Mouse (Mus musculus) neural tube, embryonic 12.5 days (tissue): ENCODE results near the gene Flt3l. TPM values are rescaled to one million over a fixed set of nuclear protein-coding genes. Genes with fewer than 3 reads are reported as not detected.
"Not testable (repeated sequence)": the region's sequence is repeated elsewhere in the genome, so short reads cannot be mapped to it uniquely, and the experiment has no call there.

Experiments
- ATAC-seq: fragments of 200-750 bp; cut with Nextera tagmentation; 2 replicates; pipeline ENCODE4 v1.8.0; 2017; ENCODE audit warnings: low read depth, mild to moderate bottlenecking, moderate TSS enrichment, moderate library complexity; ENCODE audit not compliant: low FRiP score
- H3K27ac ChIP-seq: fragments of 300-500 bp; sonication (generic); 2 replicates; pipeline ENCODE4 v1.5.1; 2016
- H3K27me3 ChIP-seq: fragments of 300-500 bp; sonication (generic); replicated peaks from 2 replicates; pipeline ENCODE4 v1.6.1; 2016; ENCODE audit warnings: mild to moderate bottlenecking
- H3K36me3 ChIP-seq: fragments of 300-500 bp; sonication (generic); 2 replicates; pipeline ENCODE4 v1.6.1; 2016; ENCODE audit warnings: mild to moderate bottlenecking
- H3K4me1 ChIP-seq: fragments of 300-500 bp; sonication (generic); 2 replicates; pipeline ENCODE4 v1.6.1; 2016
- H3K4me2 ChIP-seq: fragments of 300-500 bp; sonication (generic); replicated peaks from 2 replicates; pipeline ENCODE4 v1.6.1; 2016; ENCODE audit warnings: mild to moderate bottlenecking
- H3K4me3 ChIP-seq: fragments of 300-500 bp; sonication (generic); 2 replicates; pipeline ENCODE4 v1.5.1; 2016
- H3K9ac ChIP-seq: fragments of 300-500 bp; sonication (generic); 2 replicates; pipeline ENCODE4 v1.6.1; 2016; ENCODE audit warnings: mild to moderate bottlenecking
- H3K9me3 ChIP-seq: fragments of 300-500 bp; sonication (generic); 2 replicates; pipeline ENCODE4 v1.6.1; 2016; ENCODE audit warnings: mild to moderate bottlenecking
- WGBS: fragments of 180-500 bp; shearing (Covaris S2); methylation state at CpG from one replicate; pipeline ENCODE4 v1.1.7; 2016; 5-methylcytosine and 5-hydroxymethylcytosine counted together
- polyA plus RNA-seq: library from polyadenylated mRNA; unstranded; fragments of >200 nt; fragmentation: Nextera tagmentation; extraction: Ambion mirVana; gene quantifications from 2 replicates; pipeline ENCODE4 v1.2.1, GENCODE M21; 2016

Flt3l gene
- polyA plus RNA-seq, 1 experiment from 2014 or later, result 1.3 TPM

- not testable (repeated sequence) for H3K4me3 ChIP-seq, H3K9ac ChIP-seq, H3K9me3 ChIP-seq, ATAC-seq, H3K4me1 ChIP-seq, H3K36me3 ChIP-seq, H3K4me2 ChIP-seq, H3K27ac ChIP-seq, H3K27me3 ChIP-seq
- WGBS, result 93% methylated on average over 2 of the region's 2 CpGs
Observed at GRCm38 (mm10) chr7:45153052-45153451, 16.8 kb upstream of the Flt3l start.

DNA sequence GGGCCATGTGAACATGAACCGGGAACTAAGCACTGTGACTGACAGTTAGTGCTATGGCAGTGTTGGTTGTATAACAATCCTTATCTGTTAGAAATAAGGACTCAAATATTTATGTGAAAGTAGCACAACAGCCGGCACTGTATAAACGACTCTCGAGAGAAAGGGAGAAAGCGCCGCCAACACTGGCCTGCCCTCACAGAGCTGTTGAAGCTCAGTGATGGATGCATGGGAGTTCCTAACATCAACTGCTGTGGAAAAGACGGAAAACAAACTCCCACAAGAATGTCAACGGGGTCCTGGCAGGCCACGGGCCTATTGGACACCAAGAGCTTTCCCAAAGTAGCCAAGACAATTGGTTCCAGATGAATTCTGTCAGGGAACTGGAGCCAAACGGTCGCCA, 15.1 kb upstream of the Flt3l start:
- no peaks in the 10 kb centered on the region for H3K27me3 ChIP-seq
- H3K4me1 ChIP-seq, result peaks cover 9% of the 10 kb centered on the region
- H3K9ac ChIP-seq, result no peak overlapping the region
- no peak overlapping the region for H3K27ac ChIP-seq
- no peak for ATAC-seq
- no peak overlapping the region for H3K4me2 ChIP-seq
- no peak overlapping the region for H3K4me3 ChIP-seq
- no peaks in the 10 kb centered on the region for H3K9me3 ChIP-seq
- 59% methylated on average over 11 of the region's 11 CpGs for WGBS
- H3K36me3 ChIP-seq, result peaks cover 14% of the 10 kb centered on the region; the same call in 1 of the 2 replicates

- H3K4me2 ChIP-seq, result no peak overlapping the region
- H3K36me3 ChIP-seq, result peaks cover 21% of the 10 kb centered on the region
- H3K9ac ChIP-seq, result no peak overlapping the region
- no peak overlapping the region for H3K27ac ChIP-seq
- 74% methylated on average over 4 of the region's 4 CpGs for WGBS
- H3K4me3 ChIP-seq, result no peak overlapping the region
- H3K9me3 ChIP-seq, result no peaks in the 10 kb centered on the region
- peaks cover 9% of the 10 kb centered on the region for H3K4me1 ChIP-seq
- H3K27me3 ChIP-seq, result no peaks in the 10 kb centered on the region
- no peak for ATAC-seq
Observed at GRCm38 (mm10) chr7:45150321-45150720, 14.1 kb upstream of the Flt3l start.

- H3K27ac ChIP-seq, result no peak overlapping the region
- no peak overlapping the region for H3K4me3 ChIP-seq
- H3K9me3 ChIP-seq, result no peaks in the 10 kb centered on the region
- no peaks in the 10 kb centered on the region for H3K27me3 ChIP-seq
- WGBS, result 38% methylated on average over 6 of the region's 6 CpGs
- H3K9ac ChIP-seq, result no peak overlapping the region
- no peak for ATAC-seq
- peaks cover 28% of the 10 kb centered on the region for H3K36me3 ChIP-seq
- peaks cover 5% of the 10 kb centered on the region for H3K4me1 ChIP-seq
- no peak overlapping the region for H3K4me2 ChIP-seq
Observed at GRCm38 (mm10) chr7:45149545-45149944, 13.3 kb upstream of the Flt3l start.

DNA sequence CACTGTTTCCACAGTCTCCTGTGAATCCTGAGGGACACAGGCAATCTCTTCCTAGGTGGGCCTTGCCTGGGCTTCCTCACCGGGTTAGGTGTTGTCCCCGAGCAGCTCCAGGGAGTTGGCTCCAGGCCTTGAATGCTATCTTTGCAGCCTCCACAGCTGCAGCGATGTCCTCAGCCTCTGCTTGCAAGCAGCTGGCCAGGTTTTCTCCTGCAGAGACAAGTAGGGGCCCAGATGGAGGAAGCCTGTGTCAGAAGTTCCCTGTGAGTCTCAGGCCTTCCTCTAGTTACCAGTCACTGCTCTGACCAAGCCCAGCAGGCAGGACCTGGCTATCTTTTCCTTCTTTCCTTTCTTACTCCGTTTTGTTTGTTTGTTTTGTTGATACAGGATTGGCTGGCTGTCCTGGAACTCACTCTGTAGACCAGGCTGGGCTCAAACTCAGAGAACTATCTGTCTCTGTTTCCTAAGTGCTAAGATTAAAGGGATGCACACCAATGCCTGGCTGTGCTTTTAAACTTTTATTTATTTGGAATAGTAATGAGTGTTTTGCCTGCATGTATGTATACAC, 12.4 kb upstream of the Flt3l start:
- Histone ChIP-seq H3K9me3 (no peaks in the 10 kb centered on the region), H3K4me2 (no peak overlapping the region), H3K4me3 (no peak overlapping the region), H3K9ac (no peak overlapping the region), H3K27me3 (no peaks in the 10 kb centered on the region), H3K36me3 (peaks cover 35% of the 10 kb centered on the region), H3K27ac (no peak overlapping the region), H3K4me1 (peaks cover 3% of the 10 kb centered on the region)
- no peak for ATAC-seq
- 73% methylated on average over 4 of the region's 4 CpGs for WGBS

DNA sequence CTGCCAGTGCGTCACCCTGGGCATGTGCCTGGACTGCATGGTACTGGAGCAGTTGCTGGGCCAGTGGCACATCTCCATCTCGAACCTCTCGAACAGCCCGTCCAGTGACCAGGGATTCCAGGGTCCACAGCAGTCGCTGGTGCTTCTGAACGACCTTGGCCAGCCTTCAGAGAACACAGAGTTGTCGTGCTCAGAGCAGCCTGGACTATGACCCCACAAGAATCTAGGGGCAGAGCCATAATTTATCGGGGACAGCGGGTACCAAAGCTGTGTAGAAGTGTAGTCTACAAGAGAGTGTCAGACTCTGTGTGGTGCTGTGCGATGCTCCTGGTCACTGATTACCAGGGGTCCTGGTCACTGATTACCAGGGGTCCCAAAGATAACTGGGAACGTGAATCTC, 11.7 kb upstream of the Flt3l start:
- no peak for ATAC-seq
- H3K4me2 ChIP-seq, result no peak overlapping the region
- no peaks in the 10 kb centered on the region for H3K9me3 ChIP-seq
- no peak overlapping the region for H3K9ac ChIP-seq
- no peak overlapping the region for H3K4me3 ChIP-seq
- peaks cover 42% of the 10 kb centered on the region for H3K36me3 ChIP-seq
- no peaks in the 10 kb centered on the region for H3K4me1 ChIP-seq
- no peaks in the 10 kb centered on the region for H3K27me3 ChIP-seq
- 91% methylated on average over 11 of the region's 11 CpGs for WGBS
- no peak overlapping the region for H3K27ac ChIP-seq

GRCm38 (mm10) chr7:45147267-45147666, 11.0 kb upstream of the Flt3l start:
- Histone ChIP-seq H3K9me3 (no peaks in the 10 kb centered on the region), H3K27me3 (no peaks in the 10 kb centered on the region), H3K4me1 (no peaks in the 10 kb centered on the region), H3K4me2 (no peak overlapping the region), H3K27ac (no peak overlapping the region), H3K36me3 (peaks cover 46% of the 10 kb centered on the region), H3K9ac (no peak overlapping the region), H3K4me3 (no peak overlapping the region)
- 94% methylated on average over 11 of the region's 11 CpGs for WGBS
- no peak for ATAC-seq

DNA sequence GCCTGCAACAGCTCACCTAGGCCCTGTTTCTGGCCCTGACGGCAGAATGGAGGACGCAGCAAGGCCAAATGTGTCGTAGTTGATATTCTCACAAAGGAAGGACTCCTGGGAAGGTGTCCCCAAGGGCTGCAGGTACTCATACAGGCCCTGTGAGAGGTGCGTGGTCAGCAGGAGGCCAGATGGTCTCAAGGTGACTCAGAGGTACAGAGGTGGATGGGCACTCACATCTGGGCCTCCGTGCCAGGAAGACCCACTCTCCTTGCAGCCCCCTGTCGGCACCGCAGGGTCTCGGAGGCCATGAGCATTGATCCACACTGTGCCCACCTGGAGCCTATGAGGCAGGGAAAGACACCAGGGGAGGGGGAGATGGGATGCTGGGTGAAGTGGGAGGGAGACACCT, 9.2 kb upstream of the Flt3l start:
- H3K4me3 ChIP-seq, result no peak overlapping the region

GRCm38 (mm10) chr7:45144368-45145174, 8.3 kb upstream of the Flt3l start:
- Histone ChIP-seq H3K27ac (no peak overlapping the region), H3K4me1 (no peaks in the 10 kb centered on the region), H3K4me2 (no peak overlapping the region), H3K9ac (no peak overlapping the region), H3K9me3 (no peaks in the 10 kb centered on the region), H3K36me3 (peaks cover 51% of the 10 kb centered on the region), H3K4me3 (no peak overlapping the region), H3K27me3 (no peaks in the 10 kb centered on the region)
- ATAC-seq, result no peak
- WGBS, result 88% methylated on average over 13 of the region's 13 CpGs

More for the DNA sequence above, 9.2 kb upstream of the Flt3l start:
- Histone ChIP-seq H3K27ac (no peak overlapping the region), H3K4me1 (no peaks in the 10 kb centered on the region), H3K36me3 (peaks cover 51% of the 10 kb centered on the region), H3K9me3 (no peaks in the 10 kb centered on the region), H3K9ac (no peak overlapping the region), H3K4me2 (no peak overlapping the region), H3K27me3 (no peaks in the 10 kb centered on the region)
- ATAC-seq, result no peak
- WGBS, result 95% methylated on average over 8 of the region's 8 CpGs

- WGBS, result 90% methylated on average over 5 of the region's 5 CpGs
- Histone ChIP-seq H3K27me3 (no peaks in the 10 kb centered on the region), H3K4me3 (no peak overlapping the region), H3K4me1 (no peaks in the 10 kb centered on the region), H3K27ac (no peak overlapping the region), H3K9ac (no peak overlapping the region), H3K4me2 (no peak overlapping the region), H3K9me3 (no peaks in the 10 kb centered on the region), H3K36me3 (peaks cover 40% of the 10 kb centered on the region)
- no peak for ATAC-seq
Observed at GRCm38 (mm10) chr7:45141914-45142313, 5.7 kb upstream of the Flt3l start.

GRCm38 (mm10) chr7:45141319-45141718, 5.1 kb upstream of the Flt3l start:
- ATAC-seq, result no peak
- H3K36me3 ChIP-seq, result peaks cover 37% of the 10 kb centered on the region

DNA sequence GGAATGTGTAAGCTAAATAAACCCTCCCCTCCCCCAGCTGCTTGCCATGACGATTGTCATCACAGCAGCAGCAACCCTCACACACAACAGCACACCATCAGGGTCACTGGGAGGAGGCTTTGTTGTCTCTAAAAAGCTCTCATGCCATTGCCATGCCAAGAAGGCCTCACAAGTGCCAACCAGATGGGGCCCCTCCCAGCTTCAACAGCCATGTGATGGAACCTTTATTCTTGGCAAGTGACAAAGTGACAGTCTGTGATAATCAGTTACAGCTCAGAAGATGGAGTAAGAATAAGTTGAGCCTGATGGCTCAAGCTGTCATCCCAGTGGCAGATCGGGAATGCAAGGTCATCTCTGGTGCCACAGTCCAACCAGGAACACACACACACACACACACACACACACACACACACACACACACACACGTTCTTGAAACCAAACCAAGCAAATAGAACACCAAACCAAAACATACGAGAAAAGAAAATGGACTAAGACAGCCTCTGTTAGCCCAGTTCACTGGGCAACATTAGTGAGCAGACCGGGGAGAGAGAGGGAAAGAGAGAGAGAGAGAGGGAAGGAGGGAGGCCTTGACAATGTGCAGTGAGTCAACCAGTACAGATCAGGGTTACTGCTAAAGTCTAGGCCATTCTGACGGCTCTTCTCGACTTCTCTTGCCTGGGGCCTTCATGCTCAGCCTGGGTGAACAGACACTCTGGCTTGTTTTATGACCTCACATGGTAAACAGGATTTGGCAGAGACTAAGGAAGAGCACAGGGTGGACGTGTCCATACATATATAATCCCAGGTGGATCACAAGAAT, 3.9 kb upstream of the Flt3l start:
- H3K36me3 ChIP-seq, result peaks cover 27% of the 10 kb centered on the region
- no peak overlapping the region for H3K27ac ChIP-seq
- no peak overlapping the region for H3K4me3 ChIP-seq
- no peaks in the 10 kb centered on the region for H3K9me3 ChIP-seq
- no peak for ATAC-seq
- H3K4me2 ChIP-seq, result no peak overlapping the region
- 87% methylated on average over 8 of the region's 8 CpGs for WGBS
- H3K4me1 ChIP-seq, result peaks cover 6% of the 10 kb centered on the region; the same call in 1 of the 2 replicates
- peaks cover 8% of the 10 kb centered on the region; the same call in 1 of the 2 replicates for H3K27me3 ChIP-seq
- H3K9ac ChIP-seq, result no peak overlapping the region

More at GRCm38 (mm10) chr7:45141319-45141718, 5.1 kb upstream of the Flt3l start:
- Histone ChIP-seq H3K27ac (no peak overlapping the region), H3K4me1 (0 out of 2 replicates have a peak, but pooled peaks cover under 1% of the 10 kb centered on the region), H3K9me3 (no peaks in the 10 kb centered on the region), H3K9ac (no peak overlapping the region), H3K27me3 (no peaks in the 10 kb centered on the region), H3K4me2 (no peak overlapping the region), H3K4me3 (no peak overlapping the region)
- WGBS, result 94% methylated on average over 3 of the region's 3 CpGs
